Mouse (Mus musculus) C2C12 (cell line): ENCODE data around the gene Spns2.

Source experiments
- CTCF ChIP-seq: IDR thresholded peaks from one replicate; pipeline ENCODE4 v1.5.1; 2011; ENCODE audit not compliant: control insufficient read depth, insufficient read depth, insufficient read length
- MAX ChIP-seq: IDR thresholded peaks from one replicate; pipeline ENCODE4 v1.6.1; 2011; ENCODE audit warnings: mild to moderate bottlenecking, control low read depth
- USF1 ChIP-seq: IDR thresholded peaks from one replicate; pipeline ENCODE4 v1.6.1; 2011; ENCODE audit warnings: low read depth, mild to moderate bottlenecking, control low read depth, moderate library complexity

DNA sequence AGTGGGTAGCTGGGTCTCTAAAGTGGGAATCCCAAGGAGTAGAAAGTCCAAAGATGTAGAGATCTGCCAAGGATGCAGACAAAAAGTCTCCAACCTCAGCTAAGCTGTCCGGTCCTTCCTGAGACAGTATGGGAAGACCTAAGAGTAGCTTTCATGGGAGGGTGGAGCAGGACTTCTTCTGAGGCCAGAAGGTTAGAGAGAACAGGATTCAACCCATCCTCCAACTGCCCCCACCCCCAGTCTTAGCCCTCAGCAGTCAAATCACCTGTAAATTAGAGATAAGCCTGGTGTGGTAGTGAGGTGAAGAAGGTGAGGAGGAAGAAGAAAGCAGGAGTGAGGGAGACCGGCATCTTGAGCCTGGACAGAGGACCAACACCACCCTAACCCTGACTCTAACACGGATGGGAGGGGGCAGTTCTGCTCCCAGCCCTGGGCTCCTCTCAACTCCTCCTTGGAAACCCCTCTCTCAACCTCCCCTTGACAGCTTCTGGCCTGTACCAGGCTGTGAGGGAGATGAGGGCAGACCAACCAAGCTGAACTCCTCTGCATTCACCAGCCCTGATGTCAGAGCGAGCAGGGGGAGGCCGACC is 76.0 kb downstream of the Spns2 start:
- TF ChIP-seq CTCF (no peak), USF1 (no peak), MAX (no peak)
